Mouse (Mus musculus): ENCODE measurements around the gene Krcc1. TPM values are rescaled to one million over a fixed set of nuclear protein-coding genes. Genes with fewer than 3 reads are reported as not detected.
"Not testable (repeated sequence)": the region's sequence is repeated elsewhere in the genome, so short reads cannot be mapped to it uniquely, and the experiment has no call there.

The Krcc1 gene
- polyA plus RNA-seq, 1 experiment, result 11.1 TPM

- no peak for DNase-seq (ENCODE audit: low read depth)
Observed at GRCm38 (mm10) chr6:71302097-71302731, 30.7 kb downstream of the Krcc1 start.

GRCm38 (mm10) chr6:71307486-71307885, 36.0 kb downstream of the Krcc1 start:
- no peak for DNase-seq (ENCODE audit: low read depth)
- TF ChIP-seq CTCF (IDR thresholded peaks at IDR 0.05; ENCODE audit: borderline replicate concordance, extremely low read depth, insufficient read depth, insufficient read length) (no peak), POLR2A (IDR thresholded peaks at IDR 0.05; ENCODE audit: borderline replicate concordance, extremely low read depth, insufficient read depth, insufficient read length, poor library complexity, severe bottlenecking) (no peak)

More at GRCm38 (mm10) chr6:71302097-71302731, 30.7 kb downstream of the Krcc1 start:
- no peak for TF ChIP-seq POLR2A (IDR thresholded peaks at IDR 0.05; ENCODE audit: borderline replicate concordance, extremely low read depth, insufficient read depth, insufficient read length, poor library complexity, severe bottlenecking)
- no peak for TF ChIP-seq CTCF (IDR thresholded peaks at IDR 0.05; ENCODE audit: borderline replicate concordance, extremely low read depth, insufficient read depth, insufficient read length)

GRCm38 (mm10) chr6:71321826-71322283, 50.4 kb downstream of the Krcc1 start, which contains the start of gene Smyd1:
TSS of gene Smyd1 (minus strand) at chr6:71322233.
- TF ChIP-seq POLR2A (IDR thresholded peaks at IDR 0.05; ENCODE audit: borderline replicate concordance, extremely low read depth, insufficient read depth, insufficient read length, poor library complexity, severe bottlenecking) (no peak), CTCF (IDR thresholded peaks at IDR 0.05; ENCODE audit: borderline replicate concordance, extremely low read depth, insufficient read depth, insufficient read length) (no peak)
- no peak for DNase-seq (ENCODE audit: low read depth)

- TF ChIP-seq CTCF (IDR thresholded peaks at IDR 0.05; ENCODE audit: borderline replicate concordance, extremely low read depth, insufficient read depth, insufficient read length), result no peak
- TF ChIP-seq POLR2A (IDR thresholded peaks at IDR 0.05; ENCODE audit: borderline replicate concordance, extremely low read depth, insufficient read depth, insufficient read length, poor library complexity, severe bottlenecking), result no peak
- DNase-seq (ENCODE audit: low read depth), result no peak
Observed at GRCm38 (mm10) chr6:71322491-71322921, 51.0 kb downstream of the Krcc1 start, which contains the start of gene Cd8b1. TSS of gene Cd8b1 (plus strand) at chr6:71322788.

GRCm38 (mm10) chr6:71324816-71325215, 53.3 kb downstream of the Krcc1 start:
- no peak for TF ChIP-seq POLR2A (IDR thresholded peaks at IDR 0.05; ENCODE audit: borderline replicate concordance, extremely low read depth, insufficient read depth, insufficient read length, poor library complexity, severe bottlenecking)
- no peak for TF ChIP-seq CTCF (IDR thresholded peaks at IDR 0.05; ENCODE audit: borderline replicate concordance, extremely low read depth, insufficient read depth, insufficient read length)
- no peak for DNase-seq (ENCODE audit: low read depth)

- DNase-seq (ENCODE audit: low read depth), result no peak
- no peak for TF ChIP-seq CTCF (IDR thresholded peaks at IDR 0.05; ENCODE audit: borderline replicate concordance, extremely low read depth, insufficient read depth, insufficient read length)
- no peak for TF ChIP-seq POLR2A (IDR thresholded peaks at IDR 0.05; ENCODE audit: borderline replicate concordance, extremely low read depth, insufficient read depth, insufficient read length, poor library complexity, severe bottlenecking)
Observed at GRCm38 (mm10) chr6:71329881-71330280, 58.4 kb downstream of the Krcc1 start.

GRCm38 (mm10) chr6:71330486-71330885, 59.0 kb downstream of the Krcc1 start:
- TF ChIP-seq CTCF (IDR thresholded peaks at IDR 0.05; ENCODE audit: borderline replicate concordance, extremely low read depth, insufficient read depth, insufficient read length), result no peak
- TF ChIP-seq POLR2A (IDR thresholded peaks at IDR 0.05; ENCODE audit: borderline replicate concordance, extremely low read depth, insufficient read depth, insufficient read length, poor library complexity, severe bottlenecking), result no peak
- no peak for DNase-seq (ENCODE audit: low read depth)

- DNase-seq (ENCODE audit: low read depth), result not testable (repeated sequence)
Observed at GRCm38 (mm10) chr6:71331491-71331890, 60.0 kb downstream of the Krcc1 start.

GRCm38 (mm10) chr6:71332236-71332965, 60.9 kb downstream of the Krcc1 start:
- TF ChIP-seq CTCF (IDR thresholded peaks at IDR 0.05; ENCODE audit: borderline replicate concordance, extremely low read depth, insufficient read depth, insufficient read length), result no peak
- no peak for TF ChIP-seq POLR2A (IDR thresholded peaks at IDR 0.05; ENCODE audit: borderline replicate concordance, extremely low read depth, insufficient read depth, insufficient read length, poor library complexity, severe bottlenecking)
- DNase-seq (ENCODE audit: low read depth), result no peak

- TF ChIP-seq CTCF (IDR thresholded peaks at IDR 0.05; ENCODE audit: borderline replicate concordance, extremely low read depth, insufficient read depth, insufficient read length) (no peak), POLR2A (IDR thresholded peaks at IDR 0.05; ENCODE audit: borderline replicate concordance, extremely low read depth, insufficient read depth, insufficient read length, poor library complexity, severe bottlenecking) (no peak)
- no peak for DNase-seq (ENCODE audit: low read depth)
Observed at GRCm38 (mm10) chr6:71333031-71333430, 61.6 kb downstream of the Krcc1 start.

GRCm38 (mm10) chr6:71333578-71334273, 62.2 kb downstream of the Krcc1 start:
- TF ChIP-seq POLR2A (IDR thresholded peaks at IDR 0.05; ENCODE audit: borderline replicate concordance, extremely low read depth, insufficient read depth, insufficient read length, poor library complexity, severe bottlenecking) (no peak), CTCF (IDR thresholded peaks at IDR 0.05; ENCODE audit: borderline replicate concordance, extremely low read depth, insufficient read depth, insufficient read length) (no peak)
- no peak for DNase-seq (ENCODE audit: low read depth)

Other genes starting within 250 kb of the Krcc1 start
- 3.0 TPM in 2 replicates for gene Thnsl2, start 127.2 kb upstream of the Krcc1 start, polyA plus RNA-seq (2012; rRNA removed)
- not detected in 2 replicates for gene Fabp1, start 71.8 kb upstream of the Krcc1 start, polyA plus RNA-seq (2012; rRNA removed)
- 0.85 and 0.88 TPM in 2 replicates for gene Smyd1, start 50.6 kb downstream of the Krcc1 start, polyA plus RNA-seq (2012; rRNA removed)
- not detected in 2 replicates for gene Cd8b1, start 51.1 kb downstream of the Krcc1 start, polyA plus RNA-seq (2012; rRNA removed)
- not detected in 2 replicates for gene Cd8a, start 101.8 kb downstream of the Krcc1 start, polyA plus RNA-seq (2012; rRNA removed)
- gene Rmnd5a, start 169.0 kb downstream of the Krcc1 start, polyA plus RNA-seq (2012; rRNA removed), result 30.0 and 33.6 TPM in 2 replicates
- 23.5 and 25.1 TPM in 2 replicates for gene Rnf103, start 222.2 kb downstream of the Krcc1 start, polyA plus RNA-seq (2012; rRNA removed)